In the genomic region with DNA sequence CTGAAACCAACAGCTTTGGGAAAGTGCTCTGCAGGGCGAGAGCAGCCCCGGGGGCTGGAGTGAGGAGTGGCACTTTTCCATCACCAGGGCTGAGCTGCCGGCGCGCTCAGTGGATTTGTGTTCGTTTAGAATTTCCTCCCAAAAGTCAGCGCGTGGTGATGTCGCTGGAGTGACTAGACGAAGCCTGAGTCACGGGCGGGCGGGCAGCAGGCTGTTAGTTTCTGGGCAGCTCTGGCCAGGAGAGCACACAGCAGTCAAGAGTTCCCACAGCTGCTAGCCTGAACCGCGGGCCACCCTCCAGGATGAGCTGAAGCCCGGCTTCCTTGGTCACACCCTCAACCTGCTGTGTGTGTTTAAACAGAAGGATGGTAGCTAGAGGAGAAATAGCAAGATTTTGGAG, we compare ENCODE assay signal across 8 mouse cellular contexts. TPM values are rescaled to one million over a fixed set of nuclear protein-coding genes. Genes with fewer than 3 reads are reported as not detected.
DNase-seq lines count a peak whose midpoint lies in the region; ATAC-seq and TF ChIP-seq lines count a peak whose summit lies in the region.

No protein-coding gene starts in this region.

- ATAC-seq in forebrain, embryonic 15.5 days (replicated peaks) = no peak
- no peak for ATAC-seq in hindbrain, embryonic 11.5 days (ENCODE audit: low FRiP score)
- ATAC-seq in liver, embryonic 12.5 days = no peak
- ATAC-seq in midbrain, postnatal 0 days (ENCODE audit: low FRiP score) = no peak
- no peak for ATAC-seq in megakaryocyte-erythroid progenitor cell, adult 5-6 weeks (replicated peaks; ENCODE audit: low FRiP score, low TSS enrichment, poor library complexity, severe bottlenecking)

- no peak for TF ChIP-seq CTCF in midbrain, postnatal 0 days (IDR thresholded peaks at IDR 0.05)

- no peaks in the 10 kb centered on the region for H3K27me3 ChIP-seq in forebrain, embryonic 15.5 days
- no peaks in the 10 kb centered on the region for H3K27me3 ChIP-seq in hindbrain, embryonic 11.5 days (ENCODE audit: control insufficient read depth, insufficient read depth, low read length)
- no peaks in the 10 kb centered on the region for H3K27me3 ChIP-seq in liver, embryonic 12.5 days (replicated peaks)
- H3K27me3 ChIP-seq in midbrain, postnatal 0 days (ENCODE audit: insufficient read depth, low read length) = no peaks in the 10 kb centered on the region

- H3K4me3 ChIP-seq in forebrain, embryonic 15.5 days = 0 out of 2 replicates have a peak overlapping the region, but pooled peaks have one; percentile 6
- H3K4me3 ChIP-seq in hindbrain, embryonic 11.5 days (ENCODE audit: low read depth, low read length) = no peak overlapping the region
- H3K4me3 ChIP-seq in liver, embryonic 12.5 days = no peak overlapping the region
- peak overlapping the region; percentile 18; the same call in 1 of the 2 replicates for H3K4me3 ChIP-seq in midbrain, postnatal 0 days (ENCODE audit: low read depth, low read length)

- peak overlapping the region; percentile 63; the same call in 1 of the 2 replicates for H3K27ac ChIP-seq in forebrain, embryonic 15.5 days (replicated peaks)
- 0 out of 2 replicates have a peak overlapping the region, but pooled peaks have one; percentile 19 for H3K27ac ChIP-seq in hindbrain, embryonic 11.5 days (ENCODE audit: low read depth, low read length)
- H3K27ac ChIP-seq in liver, embryonic 12.5 days = 0 out of 2 replicates have a peak overlapping the region, but pooled peaks have one; percentile 4
- no peak overlapping the region for H3K27ac ChIP-seq in midbrain, postnatal 0 days (ENCODE audit: low read depth, low read length)

- H3K4me1 ChIP-seq in forebrain, embryonic 15.5 days = peaks cover 50% of the 10 kb centered on the region
- peaks cover 9% of the 10 kb centered on the region for H3K4me1 ChIP-seq in hindbrain, embryonic 11.5 days (replicated peaks; ENCODE audit: control insufficient read depth, insufficient read depth, low read length)
- peaks cover 44% of the 10 kb centered on the region for H3K4me1 ChIP-seq in liver, embryonic 12.5 days
- peaks cover 18% of the 10 kb centered on the region; the same call in 1 of the 2 replicates for H3K4me1 ChIP-seq in midbrain, postnatal 0 days (ENCODE audit: insufficient read depth, low read length)

- 0 out of 2 replicates have a peak overlapping the region, but pooled peaks have one; percentile 9 for H3K4me2 ChIP-seq in forebrain, embryonic 15.5 days (replicated peaks)
- H3K4me2 ChIP-seq in hindbrain, embryonic 11.5 days (replicated peaks; ENCODE audit: low read depth, low read length) = 0 out of 2 replicates have a peak overlapping the region, but pooled peaks have one; percentile 25
- H3K4me2 ChIP-seq in liver, embryonic 12.5 days = peak overlapping the region; percentile 29
- peak overlapping the region; percentile 39 for H3K4me2 ChIP-seq in midbrain, postnatal 0 days (ENCODE audit: low read depth, low read length, poor library complexity, severe bottlenecking)

- peak overlapping the region; percentile 33 for H3K9ac ChIP-seq in forebrain, embryonic 15.5 days (replicated peaks)
- no peak overlapping the region for H3K9ac ChIP-seq in hindbrain, embryonic 11.5 days (ENCODE audit: low read depth, low read length)
- H3K9ac ChIP-seq in liver, embryonic 12.5 days = no peak overlapping the region
- H3K9ac ChIP-seq in midbrain, postnatal 0 days (replicated peaks; ENCODE audit: low read length, poor library complexity, severe bottlenecking) = peak overlapping the region; percentile 33

- peak; percentile 19 to 45 for DNase-seq in left cerebral cortex, adult 18-20 months (ENCODE audit: low spot score in 2 of 2)
- no peak for DNase-seq in left cerebral cortex, adult 9 months (ENCODE audit: low spot score in 2 of 2)
- DNase-seq in adrenal gland, postnatal 14 days = peak; percentile 71
- peak; percentile 36 for DNase-seq in hindbrain, embryonic 11.5 days (ENCODE audit: low spot score)
- DNase-seq in midbrain, postnatal 0 days (ENCODE audit: low spot score) = peak; percentile 29

- no peaks in the 10 kb centered on the region for H3K36me3 ChIP-seq in forebrain, embryonic 15.5 days
- no peaks in the 10 kb centered on the region for H3K36me3 ChIP-seq in hindbrain, embryonic 11.5 days (ENCODE audit: control insufficient read depth, insufficient read depth, low read length)
- peaks cover 11% of the 10 kb centered on the region for H3K36me3 ChIP-seq in liver, embryonic 12.5 days
- no peaks in the 10 kb centered on the region for H3K36me3 ChIP-seq in midbrain, postnatal 0 days (ENCODE audit: insufficient read depth, low read length)

- 30% methylated on average over 16 of the region's 16 CpGs for WGBS in forebrain, embryonic 15.5 days
- WGBS in hindbrain, embryonic 11.5 days = 21% methylated on average over 16 of the region's 16 CpGs
- WGBS in liver, embryonic 12.5 days (ENCODE audit: insufficient replicate concordance) = 10% methylated on average over 16 of the region's 16 CpGs
- 7% methylated on average over 16 of the region's 16 CpGs for WGBS in midbrain, postnatal 0 days

- H3K9me3 ChIP-seq in forebrain, embryonic 15.5 days = no peaks in the 10 kb centered on the region
- H3K9me3 ChIP-seq in hindbrain, embryonic 11.5 days (ENCODE audit: control insufficient read depth, low read length) = no peaks in the 10 kb centered on the region
- H3K9me3 ChIP-seq in liver, embryonic 12.5 days (replicated peaks) = no peaks in the 10 kb centered on the region
- no peaks in the 10 kb centered on the region for H3K9me3 ChIP-seq in midbrain, postnatal 0 days (ENCODE audit: low read length)

RNA-seq across cellular contexts. Expression of a gene that starts 35.1 kb away (rescaled TPM):
- total RNA-seq in left cerebral cortex, adult 18-20 months (2021) = under 1 TPM; 0.28 to 0.37 TPM
- 18.4 and 25.7 TPM in 2 replicates for total RNA-seq in adrenal gland, postnatal 14 days (2021)
- 0.13 and 0.17 TPM in 2 replicates for polyA plus RNA-seq in forebrain, embryonic 15.5 days (2015; fragmentation: Nextera tagmentation; extraction: Ambion mirVana)
- not detected in 2 replicates for polyA plus RNA-seq in hindbrain, embryonic 11.5 days (2014; fragmentation: Nextera tagmentation; extraction: Ambion mirVana)
- 0.08 and 0.17 TPM in 2 replicates for polyA plus RNA-seq in liver, embryonic 12.5 days (2016; fragmentation: Nextera tagmentation; extraction: Ambion mirVana)
- 0.11 and 0.28 TPM in 2 replicates for total RNA-seq in midbrain, postnatal 0 days (2014; rRNA removed)
- polyA plus RNA-seq in midbrain, postnatal 0 days (2015; fragmentation: Nextera tagmentation; extraction: Ambion mirVana) = 0.10 TPM in 1 of 2 replicates, not detected in the other
- total RNA-seq in megakaryocyte-erythroid progenitor cell, adult 5-6 weeks (2014; fragmentation: Nextera tagmentation) = not detected in 2 replicates
- total RNA-seq in megakaryocyte-erythroid progenitor cell, adult 5-6 weeks (2017) = not detected in 2 replicates

RNA-seq across cellular contexts. Expression of a gene that starts 51.6 kb away (rescaled TPM):
- total RNA-seq in left cerebral cortex, adult 18-20 months (2021) = 10 to 100 TPM; 25.9 TPM
- 53.8 and 54.1 TPM in 2 replicates for total RNA-seq in adrenal gland, postnatal 14 days (2021)
- 21.4 and 22.0 TPM in 2 replicates for polyA plus RNA-seq in forebrain, embryonic 15.5 days (2015; fragmentation: Nextera tagmentation; extraction: Ambion mirVana)
- 24.0 and 24.8 TPM in 2 replicates for polyA plus RNA-seq in hindbrain, embryonic 11.5 days (2014; fragmentation: Nextera tagmentation; extraction: Ambion mirVana)
- 19.2 and 19.9 TPM in 2 replicates for polyA plus RNA-seq in liver, embryonic 12.5 days (2016; fragmentation: Nextera tagmentation; extraction: Ambion mirVana)
- total RNA-seq in midbrain, postnatal 0 days (2014; rRNA removed) = 23.6 and 32.1 TPM in 2 replicates
- 16.7 and 17.1 TPM in 2 replicates for polyA plus RNA-seq in midbrain, postnatal 0 days (2015; fragmentation: Nextera tagmentation; extraction: Ambion mirVana)
- total RNA-seq in megakaryocyte-erythroid progenitor cell, adult 5-6 weeks (2014; fragmentation: Nextera tagmentation) = 15.8 and 19.6 TPM in 2 replicates
- total RNA-seq in megakaryocyte-erythroid progenitor cell, adult 5-6 weeks (2017) = 20.2 and 34.2 TPM in 2 replicates

Comparison
In these comparisons a context has a peak if more than half of its experiments do, and no peak if none do; other contexts are left out.
1. DNase-seq: peak in left cerebral cortex, adult 18-20 months (2 of 2), adrenal gland, postnatal 14 days (single experiment), hindbrain, embryonic 11.5 days (single experiment) and midbrain, postnatal 0 days (single experiment); none in left cerebral cortex, adult 9 months (0 of 2).
2. H3K4me3 ChIP-seq: peak in forebrain, embryonic 15.5 days (single experiment) and midbrain, postnatal 0 days (single experiment); none in hindbrain, embryonic 11.5 days (single experiment) and liver, embryonic 12.5 days (single experiment).
3. H3K9ac ChIP-seq: peak in forebrain, embryonic 15.5 days (single experiment) and midbrain, postnatal 0 days (single experiment); none in hindbrain, embryonic 11.5 days (single experiment) and liver, embryonic 12.5 days (single experiment).
4. RNA of a gene that starts 35.1 kb away (total RNA-seq): 18.4 to 25.7 TPM in adrenal gland, postnatal 14 days; 0.28 to 0.37 TPM in left cerebral cortex, adult 18-20 months, 0.11 to 0.28 TPM in midbrain, postnatal 0 days and not detected in megakaryocyte-erythroid progenitor cell, adult 5-6 weeks; every median in the first group is over 10 times any median in the second.
5. Peak in every context shown above with its lines, with median percentiles within 50 percentile points of each other: H3K4me2 ChIP-seq.